Mouse (Mus musculus) CH12.LX (cell line): Measurements from ENCODE around the gene Cxcl12. TPM values are rescaled to one million over a fixed set of nuclear protein-coding genes. Genes with fewer than 3 reads are reported as not detected.

ENCODE experiments used
- DNase-seq: peaks from one replicate; pipeline ENCODE4 v3.0.0-alpha.2; 2013; ENCODE audit errors: extremely low read depth
- H3K27ac ChIP-seq: 2 replicates; pipeline ENCODE4 v1.5.1; 2012; ENCODE audit warnings: low read depth, mild to moderate bottlenecking, control low read depth, moderate library complexity; ENCODE audit not compliant: insufficient read depth
- H3K27me3 ChIP-seq: replicated peaks from 2 replicates; pipeline ENCODE3; 2012; ENCODE audit warnings: inconsistent platforms
- H3K36me3 ChIP-seq, 2 experiments: replicated peaks in 1 of 2; 2 replicates each; pipeline versions ENCODE3 to v1.6.1; 2012; ENCODE audit warnings: inconsistent platforms in 1 of 2, low read length in 1 of 2, mild to moderate bottlenecking in 1 of 2, mixed read lengths in 1 of 2, moderate library complexity in 1 of 2; ENCODE audit not compliant: control insufficient read depth in 1 of 2, insufficient read depth in 1 of 2
- H3K4me1 ChIP-seq, 2 experiments: 2 replicates each; pipeline ENCODE4 v1.6.1; 2012; ENCODE audit warnings: inconsistent platforms in 1 of 2, moderate library complexity in 1 of 2; ENCODE audit not compliant: insufficient read depth in 2 of 2, control insufficient read depth in 1 of 2
- H3K4me2 ChIP-seq: 2 replicates; pipeline ENCODE4 v1.6.1; 2012; ENCODE audit warnings: low read depth, mild to moderate bottlenecking, control low read depth; ENCODE audit not compliant: poor library complexity, insufficient read depth, severe bottlenecking
- H3K4me3 ChIP-seq, 3 experiments: fragments of 150-350 bp in 1 of 3; sonication (generic) in 1 of 3; replicated peaks in 1 of 3; 2 replicates each; pipeline versions ENCODE3 to v1.5.1; 2011 to 2012; ENCODE audit warnings: low read depth in 2 of 3, low read length in 2 of 3, mild to moderate bottlenecking in 2 of 3, moderate library complexity in 2 of 3, control low read depth in 1 of 3, improper control_type of control experiment in 1 of 3, inconsistent platforms in 1 of 3, mixed read lengths in 1 of 3; ENCODE audit not compliant: poor library complexity in 1 of 3
- H3K79me2 ChIP-seq: replicated peaks from 2 replicates; pipeline ENCODE4 v1.6.1; 2012; ENCODE audit warnings: mild to moderate bottlenecking, moderate library complexity; ENCODE audit not compliant: control insufficient read depth, poor library complexity, insufficient read depth, severe bottlenecking; ENCODE audit errors: extremely low read depth
- H3K9ac ChIP-seq: 2 replicates; pipeline ENCODE4 v1.6.1; 2012; ENCODE audit warnings: low read depth, mild to moderate bottlenecking, control low read depth, moderate library complexity; ENCODE audit not compliant: insufficient read depth
- H3K9me3 ChIP-seq: replicated peaks from 2 replicates; pipeline ENCODE3; 2012; ENCODE audit warnings: low read length, inconsistent platforms, mixed read lengths
- BHLHE40 ChIP-seq: IDR thresholded peaks from 2 replicates; pipeline ENCODE4 v1.6.1; 2011; ENCODE audit warnings: mild to moderate bottlenecking, low read depth, low read length, improper control_type of control experiment
- CHD2 ChIP-seq: IDR thresholded peaks from 2 replicates; pipeline ENCODE4 v1.6.1; 2011; ENCODE audit warnings: low read length, improper control_type of control experiment
- E2F4 ChIP-seq: IDR thresholded peaks from 2 replicates; pipeline ENCODE4 v1.6.1; 2011; ENCODE audit warnings: low read depth, low read length, improper control_type of control experiment; ENCODE audit not compliant: insufficient replicate concordance
- ETS1 ChIP-seq: conservative IDR thresholded peaks from 2 replicates; pipeline ENCODE4 v1.6.1; 2012; ENCODE audit warnings: low read depth, mild to moderate bottlenecking, inconsistent platforms, low read length, improper control_type of control experiment, moderate library complexity
- GABPA ChIP-seq: IDR thresholded peaks from 2 replicates; pipeline ENCODE4 v1.6.1; 2012; ENCODE audit warnings: low read depth, low read length, improper control_type of control experiment, inconsistent platforms; ENCODE audit not compliant: insufficient replicate concordance
- HCFC1 ChIP-seq: IDR thresholded peaks from 2 replicates; pipeline ENCODE4 v1.6.1; 2012; ENCODE audit warnings: low read depth, mild to moderate bottlenecking, inconsistent platforms, low read length, improper control_type of control experiment
- IRF4 ChIP-seq: IDR thresholded peaks from 2 replicates; pipeline ENCODE4 v1.6.1; 2014; ENCODE audit warnings: low read depth, mild to moderate bottlenecking, inconsistent platforms, low read length, improper control_type of control experiment
- JUN ChIP-seq: IDR thresholded peaks from 2 replicates; pipeline ENCODE4 v1.6.1; 2011; ENCODE audit warnings: low read depth, mild to moderate bottlenecking, low read length, improper control_type of control experiment, moderate library complexity; ENCODE audit not compliant: insufficient read depth
- JUND ChIP-seq: conservative IDR thresholded peaks from 2 replicates; pipeline ENCODE4 v1.6.1; 2011; ENCODE audit warnings: low read depth, low read length, improper control_type of control experiment
- MAFK ChIP-seq: IDR thresholded peaks from 2 replicates; pipeline ENCODE4 v1.6.1; 2011; ENCODE audit warnings: low read length, improper control_type of control experiment; ENCODE audit not compliant: insufficient replicate concordance
- MAX ChIP-seq: IDR thresholded peaks from 2 replicates; pipeline ENCODE4 v1.6.1; 2011; ENCODE audit warnings: low read length, improper control_type of control experiment
- MAZ ChIP-seq: IDR thresholded peaks from 2 replicates; pipeline ENCODE4 v1.6.1; 2012; ENCODE audit warnings: low read depth, mild to moderate bottlenecking, inconsistent platforms, low read length, improper control_type of control experiment, moderate library complexity
- MEF2A ChIP-seq: IDR thresholded peaks from 2 replicates; pipeline ENCODE4 v1.6.1; 2014; ENCODE audit warnings: low read depth, mild to moderate bottlenecking, inconsistent platforms, low read length, improper control_type of control experiment, borderline replicate concordance
- MXI1 ChIP-seq: IDR thresholded peaks from 2 replicates; pipeline ENCODE4 v1.6.1; 2011; ENCODE audit warnings: mild to moderate bottlenecking, low read depth, low read length, improper control_type of control experiment
- MYC ChIP-seq: IDR thresholded peaks from 2 replicates; pipeline ENCODE4 v1.6.1; 2011; ENCODE audit warnings: low read depth, mild to moderate bottlenecking, improper control_type of control experiment, low read length
- NELFE ChIP-seq: IDR thresholded peaks from 2 replicates; pipeline ENCODE4 v1.6.1; 2011; ENCODE audit warnings: low read depth, low read length, improper control_type of control experiment
- NRF1 ChIP-seq: IDR thresholded peaks from 2 replicates; pipeline ENCODE4 v1.6.1; 2014; ENCODE audit warnings: low read depth, mild to moderate bottlenecking, inconsistent platforms, low read length, improper control_type of control experiment, moderate library complexity
- PAX5 ChIP-seq: IDR thresholded peaks from 2 replicates; pipeline ENCODE4 v1.6.1; 2012; ENCODE audit warnings: low read length, inconsistent platforms, mixed read lengths
- POLR2AphosphoS2 ChIP-seq: IDR thresholded peaks from 2 replicates; pipeline ENCODE4 v1.6.1; 2011; ENCODE audit warnings: low read depth, low read length, improper control_type of control experiment
- RAD21 ChIP-seq: IDR thresholded peaks from 2 replicates; pipeline ENCODE4 v1.6.1; 2011; ENCODE audit warnings: low read depth, mild to moderate bottlenecking, low read length, improper control_type of control experiment, moderate library complexity
- SIN3A ChIP-seq: IDR thresholded peaks from 2 replicates; pipeline ENCODE4 v1.6.1; 2012; ENCODE audit warnings: low read length, improper control_type of control experiment, inconsistent platforms
- SMC3 ChIP-seq: IDR thresholded peaks from 2 replicates; pipeline ENCODE4 v1.6.1; 2011; ENCODE audit warnings: low read depth, low read length, improper control_type of control experiment
- UBTF ChIP-seq: IDR thresholded peaks from 2 replicates; pipeline ENCODE4 v1.6.1; 2012; ENCODE audit warnings: low read depth, mild to moderate bottlenecking, inconsistent platforms, low read length, improper control_type of control experiment, moderate library complexity
- USF1 ChIP-seq: IDR thresholded peaks from 2 replicates; pipeline ENCODE4 v1.6.1; 2014; ENCODE audit warnings: low read depth, mild to moderate bottlenecking, inconsistent platforms, low read length, improper control_type of control experiment
- ZC3H11A ChIP-seq: IDR thresholded peaks from 2 replicates; pipeline ENCODE4 v1.6.1; 2012; ENCODE audit warnings: low read depth, mild to moderate bottlenecking, inconsistent platforms, low read length, improper control_type of control experiment
- ZKSCAN1 ChIP-seq: IDR thresholded peaks from 2 replicates; pipeline ENCODE4 v1.6.1; 2012; ENCODE audit warnings: low read depth, inconsistent platforms, low read length, improper control_type of control experiment, borderline replicate concordance
- ZMIZ1 ChIP-seq: IDR thresholded peaks from 2 replicates; pipeline ENCODE4 v1.6.1; 2012; ENCODE audit warnings: low read depth, mild to moderate bottlenecking, inconsistent platforms, low read length, improper control_type of control experiment
- dilution Hi-C: fragments of 300-500 bp; cut with MboI; formaldehyde crosslinking; loops from 2 replicates; pipeline ENCODE4 v1.14.3; 2020; ENCODE audit warnings: low sequenced_read_pairs; ENCODE audit not compliant: extremely low pct_unique_long_range_greater_than_20kb, extremely low pct_ligation_motif_present
- in situ Hi-C: fragments of 300-500 bp; cut with MboI; formaldehyde crosslinking; loops from 3 replicates; pipeline ENCODE4 v1.14.3; 2019; ENCODE audit warnings: low sequenced_read_pairs, low pct_ligation_motif_present, low pct_unique_long_range_greater_than_20kb, mixed read lengths
- polyA plus RNA-seq: library from polyadenylated mRNA; unstranded; fragments of >175 nt; gene quantifications from 2 replicates; pipeline ENCODE4 v1.2.1, GENCODE M21; 2012; ENCODE audit warnings: low read depth; ENCODE audit not compliant: insufficient read length
- total RNA-seq, 2 experiments: library from RNA; depleted of rRNA; stranded (reverse); fragments of 300-350 nt in 1 of 2; fragments of >200 nt in 1 of 2; gene quantifications; 2 replicates each; pipeline ENCODE4 v1.2.3; 2012 to 2014

Gene Cxcl12
- total and polyA plus RNA-seq, 3 experiments: not detected

DNA sequence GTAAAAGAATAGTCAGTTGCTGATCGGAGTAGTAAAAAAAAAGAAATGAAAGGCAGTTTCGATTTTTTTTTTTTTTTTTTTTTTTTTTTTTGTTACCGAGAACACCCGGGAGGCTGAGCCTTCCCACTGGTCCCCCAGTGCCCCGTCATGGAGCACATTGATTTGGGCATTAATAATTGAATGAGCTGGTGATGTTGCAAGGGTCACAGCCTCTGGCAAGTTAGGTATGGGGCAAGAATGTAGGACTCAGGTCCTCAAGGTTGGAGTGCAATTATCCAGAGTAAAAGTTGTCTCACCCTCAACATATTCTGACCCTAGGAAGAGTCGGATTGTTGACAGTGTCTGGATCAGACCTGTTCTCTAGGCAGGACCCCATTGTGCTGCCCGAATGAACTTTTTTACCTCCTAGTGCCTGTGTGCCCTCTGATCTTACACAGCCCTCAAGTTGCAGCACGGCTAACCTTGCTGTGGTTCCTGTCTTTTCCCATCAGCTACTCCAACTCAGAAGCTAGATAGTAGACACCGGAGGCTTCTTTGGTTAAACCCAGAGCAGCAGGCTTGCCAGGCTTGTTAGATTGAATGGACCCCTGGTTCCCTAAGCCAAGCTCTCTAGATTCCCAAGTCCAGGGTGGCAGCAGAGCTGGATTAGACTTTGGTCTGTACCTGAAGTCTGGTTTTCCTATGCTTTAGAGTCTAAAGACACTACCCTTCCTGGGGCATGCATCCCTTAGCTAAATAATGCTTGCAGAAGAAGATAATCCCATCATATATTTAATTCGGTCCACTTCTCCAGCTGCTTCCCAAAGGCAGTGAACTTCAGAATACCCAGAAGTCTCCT is 1.8 kb downstream of the Cxcl12 start:
- Histone ChIP-seq H3K4me2 (no peak overlapping the region), H3K27ac (no peak overlapping the region), H3K79me2 (no peaks in the 10 kb centered on the region), H3K4me3 (no peak overlapping the region), H3K36me3 (no peaks in the 10 kb centered on the region), H3K27me3 (peaks cover 36% of the 10 kb centered on the region), H3K4me1 (no peaks in the 10 kb centered on the region; a peak in 2 of 4 replicates), H3K9ac (no peak overlapping the region), H3K9me3 (peaks cover 13% of the 10 kb centered on the region)
- in situ Hi-C loops (loop anchor here (10.0 kb wide), 1 partner anchor 655 kb away; no protein-coding TSS in a partner anchor), dilution Hi-C loops (no loop called here)
- DNase-seq: no peak
- no peak for TF ChIP-seq MYC
- TF ChIP-seq PAX5: no peak
- TF ChIP-seq GABPA: no peak
- no peak for TF ChIP-seq MAX
- no peak for TF ChIP-seq BHLHE40
- no peak for TF ChIP-seq SMC3
- TF ChIP-seq MXI1: no peak
- TF ChIP-seq RAD21: no peak
- no peak for TF ChIP-seq MAFK
- no peak for TF ChIP-seq JUND
- no peak for TF ChIP-seq JUN
- no peak for TF ChIP-seq NELFE
- TF ChIP-seq MEF2A: no peak
- TF ChIP-seq HCFC1: no peak
- TF ChIP-seq CHD2: no peak
- no peak for TF ChIP-seq E2F4
- TF ChIP-seq ZMIZ1: no peak
- TF ChIP-seq ZC3H11A: no peak
- no peak for TF ChIP-seq ETS1
- TF ChIP-seq SIN3A: no peak

DNA sequence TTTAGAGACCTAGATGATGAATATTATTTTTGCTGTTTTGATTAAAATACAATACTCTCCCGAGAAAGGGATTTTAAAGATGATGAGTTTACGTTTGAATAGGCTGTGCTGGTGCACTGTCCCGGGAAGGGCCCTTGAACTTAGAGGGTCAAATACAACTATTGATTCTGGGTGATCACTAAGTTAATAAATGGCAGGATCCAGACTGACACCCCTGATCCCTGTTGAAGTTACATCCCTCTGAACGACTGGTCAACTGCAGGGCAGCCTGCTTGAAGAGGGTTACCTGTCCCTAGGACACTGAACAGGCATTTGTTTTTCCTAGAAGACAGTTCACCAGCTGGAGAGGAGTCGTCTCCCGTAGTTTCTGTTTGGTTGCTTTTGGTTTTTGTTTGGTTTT is 4.0 kb downstream of the Cxcl12 start:
- dilution Hi-C loops: no loop called here
- no peak overlapping the region for H3K9ac ChIP-seq
- DNase-seq: no peak
- peaks cover 13% of the 10 kb centered on the region for H3K9me3 ChIP-seq
- H3K4me2 ChIP-seq: no peak overlapping the region
- no peaks in the 10 kb centered on the region for H3K79me2 ChIP-seq
- H3K36me3 ChIP-seq: no peaks in the 10 kb centered on the region
- peaks cover 0 to 12% of the 10 kb centered on the region in 2 experiments; a peak in 2 of 4 replicates for H3K4me1 ChIP-seq
- H3K27ac ChIP-seq: no peak overlapping the region
- H3K4me3 ChIP-seq: no peak overlapping the region
- no peak for TF ChIP-seq MXI1
- no peak for TF ChIP-seq JUND
- no peak for TF ChIP-seq USF1
- TF ChIP-seq BHLHE40: no peak
- TF ChIP-seq POLR2AphosphoS2: no peak
- no peak for TF ChIP-seq E2F4
- no peak for TF ChIP-seq UBTF
- no peak for TF ChIP-seq PAX5
- no peak for TF ChIP-seq ZMIZ1
- no peak for TF ChIP-seq IRF4
- no peak for TF ChIP-seq MAFK
- TF ChIP-seq NRF1: no peak
- no peak for TF ChIP-seq GABPA
- no peak for TF ChIP-seq ZKSCAN1
- no peak for TF ChIP-seq CHD2
- no peak for TF ChIP-seq MYC
- no peak for TF ChIP-seq MAZ
- no peak for TF ChIP-seq SMC3
- H3K27me3 ChIP-seq: peaks cover 32% of the 10 kb centered on the region
- in situ Hi-C loops: loop anchor here (10.0 kb wide), 1 partner anchor 652 kb away; no protein-coding TSS in a partner anchor
